Mouse (Mus musculus) ovary, postnatal 10 days (tissue): ENCODE results near the gene Gm49361.

ENCODE experiments used
- DNase-seq: peaks from one replicate; pipeline ENCODE4 v3.0.0; 2022; ENCODE audit warnings: low spot score

Gm49361 gene

GRCm38 (mm10) chr14:57619487-57619886 lies 126.4 kb downstream of the Gm49361 start:
- DNase-seq: no peak

GRCm38 (mm10) chr14:57617675-57618074 lies 128.2 kb downstream of the Gm49361 start:
- DNase-seq: no peak

- DNase-seq: no peak
These were observed 129.5 kb downstream of the Gm49361 start for GRCm38 (mm10) chr14:57616339-57616965.

GRCm38 (mm10) chr14:57615828-57616227 lies 130.1 kb downstream of the Gm49361 start:
- no peak for DNase-seq

- no peak for DNase-seq
These were observed 134.9 kb downstream of the Gm49361 start for GRCm38 (mm10) chr14:57611034-57611433.

- no peak for DNase-seq
These were observed 136.0 kb downstream of the Gm49361 start for GRCm38 (mm10) chr14:57609816-57610329.

- DNase-seq: peak; percentile 80
These were observed 138.4 kb downstream of the Gm49361 start for GRCm38 (mm10) chr14:57607500-57607899.

GRCm38 (mm10) chr14:57606663-57607365 lies 139.1 kb downstream of the Gm49361 start:
- no peak for DNase-seq

- no peak for DNase-seq
These were observed 152.6 kb downstream of the Gm49361 start for GRCm38 (mm10) chr14:57593279-57593678.
